Mouse (Mus musculus) kidney, postnatal 0 days (tissue): ENCODE results near the gene 1110002E22Rik. TPM values are rescaled to one million over a fixed set of nuclear protein-coding genes. Genes with fewer than 3 reads are reported as not detected.

Experiments used
- ATAC-seq: fragments of 200-750 bp; cut with Nextera tagmentation; replicated peaks from 2 replicates; pipeline ENCODE4 v1.8.0; 2017; ENCODE audit warnings: low read depth, moderate number of reproducible peaks, moderate TSS enrichment, moderate library complexity; ENCODE audit not compliant: low FRiP score
- DNase-seq: peaks from one replicate; pipeline ENCODE4 v3.0.0-alpha.2; 2016; ENCODE audit warnings: low spot score
- H3K27ac ChIP-seq: fragments of 300-500 bp; sonication (generic); 2 replicates; pipeline ENCODE4 v1.5.1; 2014; ENCODE audit warnings: mild to moderate bottlenecking
- H3K27me3 ChIP-seq: fragments of 300-500 bp; sonication (generic); 2 replicates; pipeline ENCODE4 v1.6.1; 2014; ENCODE audit warnings: low read length, mixed read lengths; ENCODE audit not compliant: insufficient read depth
- H3K36me3 ChIP-seq: fragments of 300-500 bp; sonication (generic); 2 replicates; pipeline ENCODE4 v1.6.1; 2014; ENCODE audit warnings: low read length, mixed read lengths; ENCODE audit not compliant: insufficient read depth
- H3K4me1 ChIP-seq: fragments of 300-500 bp; sonication (generic); replicated peaks from 2 replicates; pipeline ENCODE4 v1.6.1; 2014; ENCODE audit warnings: antibody characterized with exemption, low read length, mixed read lengths; ENCODE audit not compliant: insufficient read depth
- H3K4me2 ChIP-seq: fragments of 300-500 bp; sonication (generic); 2 replicates; pipeline ENCODE4 v1.6.1; 2014; ENCODE audit warnings: mild to moderate bottlenecking, low read length, moderate library complexity, mixed read lengths
- H3K4me3 ChIP-seq: fragments of 300-500 bp; sonication (generic); replicated peaks from 2 replicates; pipeline ENCODE4 v1.5.1; 2014; ENCODE audit warnings: low read depth, low read length
- H3K9ac ChIP-seq: fragments of 300-500 bp; sonication (generic); 2 replicates; pipeline ENCODE4 v1.6.1; 2014; ENCODE audit warnings: low read depth, low read length
- H3K9me3 ChIP-seq: fragments of 300-500 bp; sonication (generic); replicated peaks from 2 replicates; pipeline ENCODE4 v1.6.1; 2016; ENCODE audit warnings: low read length, inconsistent platforms, mixed read lengths
- CTCF ChIP-seq: IDR thresholded peaks from 2 replicates; pipeline ENCODE4 v1.5.1; 2016; ENCODE audit warnings: antibody characterized with exemption, low read depth, mild to moderate bottlenecking, moderate library complexity
- WGBS: fragments of 180-500 bp; shearing (Covaris S2); extraction: QIAGEN DNeasy Blood & Tissue Kit; methylation state at CpG from one replicate; pipeline ENCODE4 v1.1.7; 2014; 5-methylcytosine and 5-hydroxymethylcytosine counted together
- polyA plus RNA-seq: library from polyadenylated mRNA; unstranded; fragments of >200 nt; fragmentation: Nextera tagmentation; extraction: Ambion mirVana; gene quantifications from 2 replicates; pipeline ENCODE4 v1.2.1, GENCODE M21; 2015

The 1110002E22Rik gene
- polyA plus RNA-seq, 1 experiment from 2014 or later, result 0.13 TPM

DNA sequence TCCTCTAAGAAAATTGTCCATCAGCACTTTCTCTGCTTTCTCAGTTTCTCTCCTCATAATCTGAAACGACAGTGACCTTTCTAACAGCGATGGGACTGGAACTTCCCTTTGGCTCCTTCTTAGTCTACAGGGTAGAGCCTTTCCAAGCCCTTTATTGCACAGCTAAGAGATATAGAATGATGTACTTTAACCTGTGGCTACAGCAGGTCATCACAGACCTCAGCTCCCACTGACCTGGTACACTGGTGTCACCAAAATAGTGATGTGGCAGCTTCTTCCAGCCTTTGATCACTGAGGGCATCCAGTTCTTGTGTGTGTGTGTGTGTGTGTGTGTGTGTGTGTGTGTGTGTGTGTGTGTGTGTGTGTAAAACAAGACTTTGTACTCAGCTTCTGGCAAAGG, 56.6 kb downstream of the 1110002E22Rik start:
- no peaks in the 10 kb centered on the region for H3K27me3 ChIP-seq
- WGBS, result 93% methylated on average over 2 of the region's 2 CpGs
- no peaks in the 10 kb centered on the region for H3K4me1 ChIP-seq
- H3K4me3 ChIP-seq, result no peak overlapping the region
- H3K27ac ChIP-seq, result no peak overlapping the region
- ATAC-seq, result no peak
- H3K9ac ChIP-seq, result no peak overlapping the region
- DNase-seq, result no peak
- no peaks in the 10 kb centered on the region for H3K9me3 ChIP-seq
- no peaks in the 10 kb centered on the region for H3K36me3 ChIP-seq
- no peak for TF ChIP-seq CTCF
- no peak overlapping the region for H3K4me2 ChIP-seq

DNA sequence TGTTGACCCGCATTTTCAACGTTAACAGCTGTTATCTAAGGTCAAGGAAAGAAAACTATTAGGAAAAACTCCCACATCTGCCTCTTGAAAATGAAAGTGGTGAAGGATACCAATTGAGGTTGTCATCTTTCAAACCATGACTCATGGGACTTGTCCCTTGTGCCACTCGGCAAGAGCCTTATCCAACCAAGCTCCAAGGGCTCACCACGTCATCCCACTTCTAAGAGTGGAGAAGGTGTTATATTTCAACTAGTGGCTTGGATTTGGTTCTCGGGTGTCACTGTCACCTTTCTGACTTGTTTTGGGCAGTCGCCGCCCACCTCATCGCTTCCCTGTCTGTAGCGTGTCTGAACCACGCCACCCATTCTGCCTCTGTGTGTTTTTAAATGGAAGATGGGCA, 59.0 kb downstream of the 1110002E22Rik start:
- no peak for ATAC-seq
- WGBS, result 56% methylated on average over 10 of the region's 10 CpGs

DNA sequence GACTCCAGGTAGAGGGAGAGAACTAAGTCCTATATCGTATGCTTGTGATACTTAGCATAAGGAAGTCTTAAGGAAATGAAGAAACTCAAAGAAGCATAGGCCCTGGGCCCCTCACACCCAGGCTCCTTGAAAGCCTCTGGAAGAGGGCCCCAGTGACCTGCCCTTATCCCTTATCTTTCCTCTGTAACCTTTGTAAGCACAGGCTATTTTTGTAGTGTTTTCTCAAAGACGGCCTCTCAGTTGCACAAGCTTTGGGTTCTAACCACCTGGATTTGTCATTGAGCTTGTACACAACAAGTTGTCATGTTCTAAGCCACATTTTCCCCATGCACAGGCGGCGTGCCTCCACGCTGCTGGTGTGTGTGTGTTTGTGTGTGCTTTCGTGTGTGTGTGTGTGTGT, 64.3 kb downstream of the 1110002E22Rik start:
- no peak for DNase-seq
- H3K9ac ChIP-seq, result no peak overlapping the region
- H3K36me3 ChIP-seq, result no peaks in the 10 kb centered on the region
- H3K4me1 ChIP-seq, result no peaks in the 10 kb centered on the region
- H3K4me2 ChIP-seq, result no peak overlapping the region
- no peak overlapping the region for H3K27ac ChIP-seq
- no peak for ATAC-seq
- no peaks in the 10 kb centered on the region for H3K27me3 ChIP-seq
- H3K9me3 ChIP-seq, result no peaks in the 10 kb centered on the region
- TF ChIP-seq CTCF, result no peak
- WGBS, result 91% methylated on average over 6 of the region's 6 CpGs
- H3K4me3 ChIP-seq, result no peak overlapping the region

More for the DNA sequence above, 59.0 kb downstream of the 1110002E22Rik start:
- H3K4me1 ChIP-seq, result no peaks in the 10 kb centered on the region
- H3K27ac ChIP-seq, result no peak overlapping the region
- no peak overlapping the region for H3K9ac ChIP-seq
- H3K9me3 ChIP-seq, result no peaks in the 10 kb centered on the region
- TF ChIP-seq CTCF, result no peak
- no peak overlapping the region for H3K4me3 ChIP-seq
- H3K27me3 ChIP-seq, result no peaks in the 10 kb centered on the region
- no peak overlapping the region for H3K4me2 ChIP-seq
- DNase-seq, result no peak
- no peaks in the 10 kb centered on the region for H3K36me3 ChIP-seq

DNA sequence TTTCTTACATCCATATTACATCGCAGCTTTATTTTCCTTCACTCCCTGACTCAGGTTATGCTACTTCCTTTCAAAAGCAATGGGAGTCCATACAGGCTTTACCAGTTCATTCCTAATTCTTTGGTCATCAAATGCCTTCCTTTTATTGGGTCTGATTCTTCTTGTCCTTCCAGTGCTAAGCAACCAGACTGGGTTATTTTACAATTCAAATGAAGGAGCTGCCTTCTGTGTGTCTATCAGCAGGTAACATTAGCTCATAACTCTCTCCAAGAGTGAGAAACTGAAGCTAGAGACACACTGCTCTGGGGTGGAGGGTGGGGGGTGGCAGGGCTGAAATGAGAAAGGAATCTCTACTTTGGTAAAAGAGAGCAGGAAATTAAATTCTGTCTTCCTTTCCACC, 65.8 kb downstream of the 1110002E22Rik start:
- Histone ChIP-seq H3K9me3 (no peaks in the 10 kb centered on the region), H3K9ac (no peak overlapping the region), H3K27me3 (no peaks in the 10 kb centered on the region), H3K4me3 (no peak overlapping the region), H3K27ac (no peak overlapping the region), H3K4me1 (no peaks in the 10 kb centered on the region), H3K4me2 (no peak overlapping the region), H3K36me3 (no peaks in the 10 kb centered on the region)
- no peak for TF ChIP-seq CTCF
- ATAC-seq (no peak), DNase-seq (no peak)
- 67% methylated on average over 1 of the region's 1 CpGs for WGBS

Other genes starting within 250 kb of the 1110002E22Rik start
- gene H2afz, start 200.6 kb upstream of the 1110002E22Rik start, polyA plus RNA-seq, result 1,659 and 1,680 TPM in 2 replicates
- gene Dnajb14, start 197.4 kb upstream of the 1110002E22Rik start, polyA plus RNA-seq, result 11.6 and 12.1 TPM in 2 replicates
- gene Lamtor3, start 146.5 kb upstream of the 1110002E22Rik start, polyA plus RNA-seq, result 131 and 135 TPM in 2 replicates
- gene Dapp1, start 83.5 kb upstream of the 1110002E22Rik start, polyA plus RNA-seq, result 8.1 and 8.2 TPM in 2 replicates
- 0.08 and 0.14 TPM in 2 replicates for gene Gm5105, start 2.3 kb downstream of the 1110002E22Rik start, polyA plus RNA-seq
- gene Trmt10a, start 78.4 kb downstream of the 1110002E22Rik start, polyA plus RNA-seq, result 9.5 and 13.2 TPM in 2 replicates
- 6.9 and 7.0 TPM in 2 replicates for gene Mttp, start 79.9 kb downstream of the 1110002E22Rik start, polyA plus RNA-seq
- 0.14 and 0.40 TPM in 2 replicates for gene 4930579F01Rik, start 128.8 kb downstream of the 1110002E22Rik start, polyA plus RNA-seq
- 0.55 and 0.88 TPM in 2 replicates for gene Adh7, start 152.7 kb downstream of the 1110002E22Rik start, polyA plus RNA-seq
- 147 and 160 TPM in 2 replicates for gene Adh1, start 195.9 kb downstream of the 1110002E22Rik start, polyA plus RNA-seq
- gene Adh6a, start 248.2 kb downstream of the 1110002E22Rik start, polyA plus RNA-seq, result 0.83 and 0.91 TPM in 2 replicates